Mouse (Mus musculus): ENCODE measurements at regions not wholly inside any gene's neighbourhood (a gene's known extent, or its start where the extent isn't known, plus 50 kb on each side); places are given as distances from the start of the nearest gene placed in this dataset.

DNA sequence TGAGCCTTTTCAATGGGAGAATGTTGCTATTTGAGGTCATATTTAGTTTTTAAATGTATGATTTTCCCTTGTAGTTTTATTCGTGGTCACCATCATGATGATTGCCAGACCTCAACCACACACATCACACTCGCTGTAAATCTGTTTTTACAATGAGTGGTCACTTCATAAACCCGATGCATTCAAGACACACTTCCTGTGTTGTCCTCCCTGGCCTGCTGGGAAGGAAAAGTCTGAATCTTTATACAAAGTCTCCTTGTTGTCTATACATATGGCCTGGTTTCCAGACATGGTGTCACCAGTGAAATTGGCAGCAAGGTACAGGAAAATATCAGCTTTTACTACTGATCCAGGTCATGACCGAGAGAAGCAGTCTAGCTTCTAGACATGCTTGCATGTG, 230.7 kb upstream of the P2ry1 start:
- Histone ChIP-seq H3K27me3 (ENCODE audit: control insufficient read depth, insufficient read depth, low read length) (no peaks in the 10 kb centered on the region), H3K27ac (ENCODE audit: insufficient read depth, low read length) (no peak overlapping the region), H3K4me3 (ENCODE audit: extremely low read depth, insufficient read depth, insufficient read length) (no peak overlapping the region), H3K36me3 (ENCODE audit: control insufficient read depth, insufficient read depth, low read length) (no peaks in the 10 kb centered on the region), H3K4me1 (ENCODE audit: control insufficient read depth, insufficient read depth, insufficient read length) (no peaks in the 10 kb centered on the region)
- WGBS = 65% methylated on average over 4 of the region's 4 CpGs
- TF ChIP-seq POLR2A (IDR thresholded peaks at IDR 0.05; ENCODE audit: low read depth, low read length) (no peak), CTCF (IDR thresholded peaks at IDR 0.05; ENCODE audit: extremely low read depth, insufficient read depth, insufficient read length, insufficient replicate concordance) (no peak)
- DNase-seq (ENCODE audit: low read depth in 1 of 2, low spot score in 2 of 2) = no peak

DNA sequence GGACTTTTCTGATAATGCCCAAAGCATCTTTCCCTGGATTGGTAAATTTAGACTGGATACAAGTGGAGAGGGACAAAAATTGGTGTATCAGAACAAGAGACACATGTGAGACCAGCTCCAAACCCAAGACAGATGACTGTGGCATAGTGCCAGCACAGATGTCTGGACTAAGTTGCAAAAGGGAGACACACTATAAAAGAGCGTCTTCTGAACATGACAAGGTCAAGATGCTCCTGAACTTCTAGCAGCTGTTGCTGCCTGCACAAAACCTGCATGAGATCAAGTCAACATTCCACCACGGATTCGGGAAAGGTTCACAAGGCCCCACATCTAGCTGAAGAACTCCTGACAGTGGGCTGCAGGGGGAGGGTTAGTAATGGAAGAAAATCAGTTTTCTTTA, 229.2 kb upstream of the P2ry1 start:
- H3K4me1 ChIP-seq (ENCODE audit: control insufficient read depth, insufficient read depth, insufficient read length) = no peaks in the 10 kb centered on the region
- H3K36me3 ChIP-seq (ENCODE audit: control insufficient read depth, insufficient read depth, low read length) = no peaks in the 10 kb centered on the region
- no peak for DNase-seq (ENCODE audit: low read depth in 1 of 2, low spot score in 2 of 2)
- H3K27ac ChIP-seq (ENCODE audit: insufficient read depth, low read length) = no peak overlapping the region
- no peak for TF ChIP-seq POLR2A (IDR thresholded peaks at IDR 0.05; ENCODE audit: low read depth, low read length)
- no peak for TF ChIP-seq CTCF (IDR thresholded peaks at IDR 0.05; ENCODE audit: extremely low read depth, insufficient read depth, insufficient read length, insufficient replicate concordance)
- no peak overlapping the region for H3K4me3 ChIP-seq (ENCODE audit: extremely low read depth, insufficient read depth, insufficient read length)
- H3K27me3 ChIP-seq (ENCODE audit: control insufficient read depth, insufficient read depth, low read length) = no peaks in the 10 kb centered on the region
- 81% methylated on average over 3 of the region's 3 CpGs for WGBS

DNA sequence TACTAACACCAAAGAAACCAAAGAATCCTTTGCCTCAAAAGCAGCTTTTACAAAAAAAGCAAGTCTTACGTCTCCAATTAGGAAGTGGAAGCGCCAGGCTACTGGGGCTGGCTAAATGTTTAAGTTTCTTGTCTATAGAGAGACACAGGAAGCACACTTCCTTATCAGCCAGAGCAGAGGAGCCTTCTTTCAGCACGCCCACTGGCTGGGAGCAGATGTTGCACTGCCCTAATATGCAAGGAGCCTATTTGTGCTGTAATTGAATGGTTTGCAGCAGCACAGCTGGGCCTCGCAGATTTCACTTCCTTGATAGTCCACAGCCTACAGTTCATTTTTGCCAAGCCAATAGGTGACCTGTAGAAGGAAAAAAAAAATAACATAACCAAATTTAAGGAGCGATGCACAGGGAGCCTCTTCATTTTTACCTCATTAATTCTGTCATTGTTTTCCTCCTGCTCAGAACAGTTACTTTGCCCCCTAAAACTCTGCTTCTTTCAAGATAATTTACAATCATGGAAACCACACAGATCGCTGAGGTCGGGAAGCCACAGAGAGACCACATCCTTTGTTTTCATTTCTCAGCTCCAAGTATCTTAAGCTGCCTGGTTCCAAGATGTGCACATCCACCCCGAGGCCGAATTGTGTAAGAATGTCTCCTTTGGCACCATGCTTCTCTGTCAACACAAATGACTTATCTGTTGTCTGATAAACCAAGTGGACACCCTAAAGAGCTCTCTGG, 217.3 kb upstream of the P2ry1 start:
- TF ChIP-seq CTCF (IDR thresholded peaks at IDR 0.05; ENCODE audit: extremely low read depth, insufficient read depth, insufficient read length, insufficient replicate concordance) = no peak
- no peak for TF ChIP-seq POLR2A (IDR thresholded peaks at IDR 0.05; ENCODE audit: low read depth, low read length)
- Histone ChIP-seq H3K27me3 (ENCODE audit: control insufficient read depth, insufficient read depth, low read length) (no peaks in the 10 kb centered on the region), H3K27ac (ENCODE audit: insufficient read depth, low read length) (0 out of 2 replicates have a peak overlapping the region, but pooled peaks have one; percentile 24), H3K4me3 (ENCODE audit: extremely low read depth, insufficient read depth, insufficient read length) (no peak overlapping the region), H3K36me3 (ENCODE audit: control insufficient read depth, insufficient read depth, low read length) (no peaks in the 10 kb centered on the region), H3K4me1 (ENCODE audit: control insufficient read depth, insufficient read depth, insufficient read length) (no peaks in the 10 kb centered on the region; the same call in none of the 2 replicates)
- peak; percentile 10 to 42 for DNase-seq (ENCODE audit: low read depth in 1 of 2, low spot score in 2 of 2)
- WGBS = 4% methylated on average over 9 of the region's 9 CpGs

DNA sequence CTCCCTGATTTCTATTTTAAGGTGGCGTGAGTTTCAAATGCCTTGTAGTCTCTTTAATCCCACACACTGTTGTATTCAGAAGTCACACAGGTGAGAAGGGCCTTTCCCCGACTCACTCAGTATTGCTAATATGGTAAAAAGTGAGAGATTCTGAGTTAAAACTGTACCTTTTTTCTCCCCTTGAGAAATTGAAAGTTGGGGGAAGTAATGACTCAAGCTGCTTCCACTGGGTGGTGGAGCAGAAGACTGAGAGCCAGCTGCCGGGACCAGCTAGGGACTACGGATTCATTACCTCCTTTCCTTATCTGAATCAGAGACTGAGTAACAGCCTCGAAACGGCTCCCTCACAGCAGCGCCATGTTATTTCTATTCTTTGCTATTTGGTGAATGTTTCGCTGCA, 214.6 kb upstream of the P2ry1 start:
- 41% methylated on average over 8 of the region's 8 CpGs for WGBS
- no peak for TF ChIP-seq CTCF (IDR thresholded peaks at IDR 0.05; ENCODE audit: extremely low read depth, insufficient read depth, insufficient read length, insufficient replicate concordance)
- TF ChIP-seq POLR2A (IDR thresholded peaks at IDR 0.05; ENCODE audit: low read depth, low read length) = no peak
- Histone ChIP-seq H3K4me3 (ENCODE audit: extremely low read depth, insufficient read depth, insufficient read length) (no peak overlapping the region), H3K27me3 (ENCODE audit: control insufficient read depth, insufficient read depth, low read length) (no peaks in the 10 kb centered on the region), H3K27ac (ENCODE audit: insufficient read depth, low read length) (no peak overlapping the region), H3K36me3 (ENCODE audit: control insufficient read depth, insufficient read depth, low read length) (no peaks in the 10 kb centered on the region), H3K4me1 (ENCODE audit: control insufficient read depth, insufficient read depth, insufficient read length) (no peaks in the 10 kb centered on the region; the same call in none of the 2 replicates)
- no peak for DNase-seq (ENCODE audit: low read depth in 1 of 2, low spot score in 2 of 2)

DNA sequence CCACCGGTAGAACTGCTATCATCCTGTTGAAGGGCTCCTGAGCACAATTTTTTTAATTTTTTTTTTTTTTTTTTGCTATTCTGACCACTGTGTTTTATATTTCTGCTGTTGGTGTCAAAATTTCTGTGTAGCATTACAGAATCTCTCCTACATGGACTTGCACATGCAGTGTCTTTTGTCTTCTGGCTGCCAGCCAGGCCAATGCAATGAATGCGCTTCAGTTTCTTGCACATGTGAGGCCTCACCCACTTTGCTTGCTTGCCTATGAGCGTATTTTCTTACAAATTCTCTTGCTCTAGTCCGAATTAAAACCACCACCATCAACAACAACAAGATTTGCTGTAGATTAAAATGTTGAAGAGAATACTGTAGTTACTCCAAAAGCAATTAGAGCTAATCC, 213.2 kb upstream of the P2ry1 start:
- no peak overlapping the region for H3K27ac ChIP-seq (ENCODE audit: insufficient read depth, low read length)
- no peaks in the 10 kb centered on the region; the same call in 1 of the 2 replicates for H3K4me1 ChIP-seq (ENCODE audit: control insufficient read depth, insufficient read depth, insufficient read length)
- WGBS = 87% methylated on average over 4 of the region's 4 CpGs
- H3K36me3 ChIP-seq (ENCODE audit: control insufficient read depth, insufficient read depth, low read length) = no peaks in the 10 kb centered on the region
- H3K4me3 ChIP-seq (ENCODE audit: extremely low read depth, insufficient read depth, insufficient read length) = no peak overlapping the region
- TF ChIP-seq CTCF (IDR thresholded peaks at IDR 0.05; ENCODE audit: extremely low read depth, insufficient read depth, insufficient read length, insufficient replicate concordance) (no peak), POLR2A (IDR thresholded peaks at IDR 0.05; ENCODE audit: low read depth, low read length) (no peak)
- H3K27me3 ChIP-seq (ENCODE audit: control insufficient read depth, insufficient read depth, low read length) = no peaks in the 10 kb centered on the region
- DNase-seq (ENCODE audit: low read depth in 1 of 2, low spot score in 2 of 2) = no peak

DNA sequence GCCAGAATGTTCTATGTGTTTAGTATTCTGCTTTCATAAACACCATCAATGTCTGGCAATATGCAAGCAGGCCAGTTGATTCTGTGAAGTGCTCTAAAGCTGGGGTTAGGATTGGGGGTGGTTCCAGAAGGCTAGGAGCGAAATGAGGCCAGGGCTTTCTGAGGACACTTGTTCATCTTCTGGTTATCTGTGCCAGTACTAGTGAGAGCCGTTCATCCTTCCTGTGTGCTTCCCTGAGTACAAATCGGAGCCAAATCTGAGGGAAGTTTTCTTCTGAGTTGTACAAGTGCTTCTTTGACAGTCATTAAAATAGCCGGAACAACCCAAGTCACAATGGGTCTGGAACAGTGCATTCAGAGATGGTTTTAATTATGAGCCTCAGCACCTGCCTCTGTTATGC, 210.4 kb upstream of the P2ry1 start:
- no peak for TF ChIP-seq POLR2A (IDR thresholded peaks at IDR 0.05; ENCODE audit: low read depth, low read length)
- Histone ChIP-seq H3K27ac (ENCODE audit: insufficient read depth, low read length) (no peak overlapping the region), H3K4me3 (ENCODE audit: extremely low read depth, insufficient read depth, insufficient read length) (no peak overlapping the region)

DNA sequence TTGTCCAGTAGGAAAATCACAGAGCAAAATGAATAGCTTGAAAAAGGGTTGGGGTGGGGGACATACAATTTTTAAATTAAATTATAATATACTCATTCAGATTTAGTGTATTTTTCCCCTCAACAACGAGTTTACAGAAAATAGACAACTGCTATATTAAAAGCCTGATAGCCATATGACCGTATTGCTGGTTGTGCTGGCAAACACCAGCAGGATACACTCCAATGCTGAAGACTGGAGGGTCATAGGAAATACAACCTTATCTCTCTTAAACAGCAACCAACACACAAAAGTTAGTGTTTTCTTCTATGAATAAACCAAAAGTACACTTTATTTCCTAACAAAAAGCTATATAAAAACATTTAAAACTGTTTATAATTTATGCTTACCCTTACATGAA, 206.4 kb upstream of the P2ry1 start:
- Histone ChIP-seq H3K4me3 (ENCODE audit: extremely low read depth, insufficient read depth, insufficient read length) (no peak overlapping the region), H3K36me3 (ENCODE audit: control insufficient read depth, insufficient read depth, low read length) (no peaks in the 10 kb centered on the region), H3K27me3 (ENCODE audit: control insufficient read depth, insufficient read depth, low read length) (no peaks in the 10 kb centered on the region), H3K4me1 (ENCODE audit: control insufficient read depth, insufficient read depth, insufficient read length) (no peaks in the 10 kb centered on the region), H3K27ac (ENCODE audit: insufficient read depth, low read length) (no peak overlapping the region)
- 73% methylated on average over 2 of the region's 2 CpGs for WGBS
- DNase-seq (ENCODE audit: low read depth in 1 of 2, low spot score in 2 of 2) = no peak
- TF ChIP-seq POLR2A (IDR thresholded peaks at IDR 0.05; ENCODE audit: low read depth, low read length) (no peak), CTCF (IDR thresholded peaks at IDR 0.05; ENCODE audit: extremely low read depth, insufficient read depth, insufficient read length, insufficient replicate concordance) (no peak)

More for the DNA sequence above, 210.4 kb upstream of the P2ry1 start:
- 84% methylated on average over 4 of the region's 4 CpGs for WGBS
- no peaks in the 10 kb centered on the region for H3K27me3 ChIP-seq (ENCODE audit: control insufficient read depth, insufficient read depth, low read length)
- H3K4me1 ChIP-seq (ENCODE audit: control insufficient read depth, insufficient read depth, insufficient read length) = no peaks in the 10 kb centered on the region; the same call in 1 of the 2 replicates
- no peaks in the 10 kb centered on the region for H3K36me3 ChIP-seq (ENCODE audit: control insufficient read depth, insufficient read depth, low read length)
- no peak for DNase-seq (ENCODE audit: low read depth in 1 of 2, low spot score in 2 of 2)
